14 mouse cellular contexts compared by ENCODE assay signal in the genomic region with DNA sequence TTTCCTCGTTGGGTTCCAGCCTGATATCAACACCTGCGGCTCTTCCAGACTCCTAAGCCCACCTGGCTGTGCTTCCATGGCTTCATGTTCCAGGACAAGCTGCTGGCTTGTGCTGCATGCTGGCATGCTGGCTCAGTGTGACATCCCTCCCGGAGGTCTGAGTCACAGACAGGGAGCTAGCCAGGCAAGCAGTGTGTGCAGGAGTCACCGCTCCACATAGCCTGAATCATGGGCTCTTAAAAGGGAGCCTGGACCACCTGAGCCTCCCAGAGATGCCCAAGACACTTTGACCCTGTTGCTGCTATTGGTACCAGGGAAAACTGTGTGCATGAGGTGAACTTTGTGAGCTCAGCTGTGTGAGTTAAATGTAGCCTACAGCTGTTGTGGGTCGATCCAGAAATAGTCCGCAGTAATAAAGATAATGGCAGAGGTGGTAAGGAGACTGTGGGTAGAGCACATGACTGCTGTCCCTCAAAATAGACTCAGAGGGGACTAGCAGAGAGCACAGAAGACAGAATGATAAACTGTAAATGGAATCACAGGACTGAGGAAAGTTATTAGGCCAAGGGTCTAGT. TPM values are rescaled to one million over a fixed set of nuclear protein-coding genes. Genes with fewer than 3 reads are reported as not detected.
DNase-seq lines count a peak whose midpoint lies in the region; ATAC-seq and TF ChIP-seq lines count a peak whose summit lies in the region.
"Had no signal": no experiment of that assay in that cellular context is flagged by ENCODE, and none has a peak within 500 bp of the region (broad histone marks: within the 10 kb centered on the region; RNA-seq: fewer than 3 reads in every experiment).

No protein-coding gene starts in this region.

- no peak; the same call in 1 of the 2 replicates for TF ChIP-seq EP300 in heart, adult 2 months (IDR thresholded peaks at IDR 0.05; ENCODE audit: insufficient read depth, low read depth, low read length)

- H3K4me1 ChIP-seq in heart, adult 2 months (ENCODE audit: control insufficient read depth, insufficient read depth, low read length): peaks cover 2% of the 10 kb centered on the region; the same call in 1 of the 2 replicates
- H3K4me1 ChIP-seq: forebrain, embryonic 12.5 days had no signal

- H3K79me2 ChIP-seq in heart, adult 2 months (replicated peaks; ENCODE audit: control insufficient read depth, insufficient read depth, low read length): no peaks in the 10 kb centered on the region

- H3K27ac ChIP-seq in heart, adult 2 months: peak overlapping the region; percentile 92
- H3K27ac ChIP-seq: forebrain, embryonic 12.5 days had no signal

- ATAC-seq in frontal cortex, adult (ENCODE audit: low TSS enrichment): peak; percentile 64; the same call in 1 of the 2 replicates
- ATAC-seq in Patski: peak; percentile 47
- ATAC-seq: liver, postnatal 0 days had no signal

- in situ Hi-C loops in Patski (cut with MboI; ENCODE audit: low pct_unique_long_range_greater_than_20kb): loop anchor here (5.0 kb wide), 1 partner anchor 40 kb away; no protein-coding TSS in a partner anchor

- TF ChIP-seq CTCF in Patski (IDR thresholded peaks at IDR 0.05): no peak
- no peak for TF ChIP-seq CTCF in heart, adult 2 months (IDR thresholded peaks at IDR 0.05)

- CTCF ChIA-PET in Patski (lab: Charles Lee): no interaction called here

- no peak for DNase-seq in frontal cortex, postnatal 10 days (ENCODE audit: low spot score in 2 of 2)
- DNase-seq in Patski (ENCODE audit: low read depth, low spot score): no peak
- peak; percentile 46 to 63 for DNase-seq in heart, adult 2 months
- peak; percentile 27 to 44 for DNase-seq in heart, postnatal 14 days
- no peak for DNase-seq in testis, postnatal 10 days (ENCODE audit: low spot score)
- DNase-seq in yolk sac, embryonic 10.5 days (ENCODE audit: low spot score): no peak
- no peak for DNase-seq in right cerebral cortex, postnatal 10 days (ENCODE audit: low spot score in 2 of 2)
- DNase-seq: adrenal gland, adult 8-10 months; B cell, adult 2 months; cerebellum, adult 18-20 months; kidney, adult 11 months; liver, postnatal 0 days had no signal

- H3K4me3 ChIP-seq in heart, adult 2 months: no peak overlapping the region
- H3K4me3 ChIP-seq: forebrain, embryonic 12.5 days had no signal

- no peak overlapping the region for H3K9ac ChIP-seq in heart, adult 2 months (ENCODE audit: low read depth, low read length)
- H3K9ac ChIP-seq: forebrain, embryonic 12.5 days; liver, postnatal 0 days had no signal

- TF ChIP-seq POLR2A in heart, adult 2 months (IDR thresholded peaks at IDR 0.05; ENCODE audit: insufficient read depth, low read depth, low read length): 0 out of 2 replicates have a peak, but pooled peaks have one; percentile 12

- POLR2A ChIA-PET in Patski (lab: Charles Lee): no interaction called here

- intact Hi-C loops in heart, adult 2 months (cut with DNase I): loop anchor here (10.0 kb wide), 1 partner anchor 167 kb away; no protein-coding TSS in a partner anchor
- intact Hi-C loops in heart, postnatal 14 days (cut with DNase I): no loop called here

- 56% methylated on average over 6 of the region's 6 CpGs for WGBS in heart, adult 2 months

- no peaks in the 10 kb centered on the region for H3K27me3 ChIP-seq in Patski
- no peaks in the 10 kb centered on the region for H3K27me3 ChIP-seq in heart, adult 2 months (ENCODE audit: control insufficient read depth, insufficient read depth, low read length)
- H3K27me3 ChIP-seq: forebrain, embryonic 12.5 days had no signal

- no peaks in the 10 kb centered on the region; the same call in 1 of the 2 replicates for H3K36me3 ChIP-seq in heart, adult 2 months (ENCODE audit: control insufficient read depth, insufficient read depth, low read length)

RNA-seq across cellular contexts. Expression of gene Psmb1, which starts 37.5 kb away (rescaled TPM):
- 195 TPM for polyA plus RNA-seq in Patski (2021)
- total RNA-seq in heart, adult 2 months (2021): 100 to 1,000 TPM; 109 to 125 TPM
- 93.1 and 161 TPM in 2 replicates for polyA plus RNA-seq in heart, adult 2 months (2012; rRNA removed)
- total RNA-seq in heart, postnatal 14 days (2021): 100 to 1,000 TPM; 120 to 125 TPM

RNA-seq across cellular contexts. Expression of gene Tbp, which starts 37.7 kb away (rescaled TPM):
- 47.7 TPM for polyA plus RNA-seq in Patski (2021)
- total RNA-seq in heart, adult 2 months (2021): 10 to 100 TPM in 1 of 2 experiments, 1 to 10 TPM in 1; 9.6 to 10.9 TPM
- polyA plus RNA-seq in heart, adult 2 months (2012; rRNA removed): 20.4 and 29.5 TPM in 2 replicates
- total RNA-seq in heart, postnatal 14 days (2021): 10 to 100 TPM; 12.3 to 14.5 TPM

Comparison
In these comparisons a context has a peak if more than half of its experiments do, and no peak if none do; other contexts are left out.
1. DNase-seq: peak in heart, adult 2 months (2 of 2) and heart, postnatal 14 days (2 of 2); none in frontal cortex, postnatal 10 days (0 of 2), Patski (single experiment), testis, postnatal 10 days (single experiment), yolk sac, embryonic 10.5 days (single experiment) and right cerebral cortex, postnatal 10 days (0 of 2).